In the genomic region with DNA sequence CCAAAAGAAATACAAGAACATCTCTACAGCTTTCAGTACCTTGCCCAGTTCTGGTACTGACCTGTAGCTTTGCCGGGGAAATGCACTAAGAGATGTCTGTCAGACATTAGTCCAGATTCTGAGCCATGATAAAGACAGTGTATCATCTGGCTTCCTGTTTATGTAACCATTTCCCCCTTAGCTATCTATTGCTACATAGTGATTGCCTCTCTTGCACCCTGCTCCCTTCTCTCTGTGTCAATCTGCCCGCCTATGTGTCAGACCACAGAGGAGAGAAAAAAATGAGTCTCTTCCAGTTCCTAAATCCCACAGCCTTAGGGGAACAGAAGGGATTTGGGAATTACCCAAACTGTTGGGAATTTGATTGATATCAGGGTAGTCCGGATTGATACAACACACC, we compare ENCODE assay signal across 21 mouse cellular contexts. TPM values are rescaled to one million over a fixed set of nuclear protein-coding genes. Genes with fewer than 3 reads are reported as not detected.
DNase-seq lines count a peak whose midpoint lies in the region; ATAC-seq and TF ChIP-seq lines count a peak whose summit lies in the region.
"Had no signal": no experiment of that assay in that cellular context is flagged by ENCODE, and none has a peak within 500 bp of the region (broad histone marks: within the 10 kb centered on the region; RNA-seq: fewer than 3 reads in every experiment).

No protein-coding gene starts in this region.

- H3K4me3 ChIP-seq in liver, embryonic 14.5 days (ENCODE audit: insufficient read depth in 1 of 2, low read depth in 2 of 2, low read length in 2 of 2), result no peak overlapping the region
- H3K4me3 ChIP-seq in liver, postnatal 0 days (ENCODE audit: low read depth, low read length), result no peak overlapping the region
- no peak overlapping the region for H3K4me3 ChIP-seq in embryonic facial prominence, embryonic 10.5 days
- H3K4me3 ChIP-seq: embryonic facial prominence, embryonic 13.5 days; forebrain, embryonic 12.5 days; heart, embryonic 13.5 days; hindbrain, embryonic 15.5 days had no signal

- no peak for TF ChIP-seq CTCF in liver, embryonic 14.5 days (IDR thresholded peaks at IDR 0.05; ENCODE audit: low read depth)
- TF ChIP-seq CTCF in liver, postnatal 0 days (IDR thresholded peaks at IDR 0.05; ENCODE audit: low read depth), result no peak

- H3K4me1 ChIP-seq in liver, embryonic 14.5 days (replicated peaks; ENCODE audit: control insufficient read depth in 2 of 2, insufficient read depth in 2 of 2, low read length in 1 of 2), result no peaks in the 10 kb centered on the region
- 0 out of 2 replicates have a peak, but pooled peaks cover 2% of the 10 kb centered on the region for H3K4me1 ChIP-seq in liver, postnatal 0 days (ENCODE audit: insufficient read depth)
- H3K4me1 ChIP-seq in embryonic facial prominence, embryonic 10.5 days, result peaks cover 8% of the 10 kb centered on the region
- H3K4me1 ChIP-seq: forebrain, embryonic 12.5 days; heart, embryonic 13.5 days; hindbrain, embryonic 15.5 days had no signal

- no peak overlapping the region for H3K9ac ChIP-seq in liver, embryonic 14.5 days (replicated peaks)
- H3K9ac ChIP-seq in liver, postnatal 0 days (replicated peaks), result no peak overlapping the region
- H3K9ac ChIP-seq: embryonic facial prominence, embryonic 13.5 days; forebrain, embryonic 12.5 days; heart, embryonic 13.5 days; hindbrain, embryonic 15.5 days had no signal

- WGBS in liver, embryonic 14.5 days (ENCODE audit: insufficient replicate concordance), result 29% methylated on average over 3 of the region's 3 CpGs
- 57% methylated on average over 3 of the region's 3 CpGs for WGBS in liver, postnatal 0 days (ENCODE audit: insufficient replicate concordance)
- WGBS in embryonic facial prominence, embryonic 10.5 days, result 72% methylated on average over 3 of the region's 3 CpGs

- H3K27ac ChIP-seq in liver, embryonic 14.5 days, result no peak overlapping the region
- no peak overlapping the region for H3K27ac ChIP-seq in liver, postnatal 0 days (ENCODE audit: low read depth)
- no peak overlapping the region for H3K27ac ChIP-seq in embryonic facial prominence, embryonic 10.5 days (replicated peaks)
- H3K27ac ChIP-seq: embryonic facial prominence, embryonic 13.5 days; forebrain, embryonic 12.5 days; heart, embryonic 13.5 days; hindbrain, embryonic 15.5 days had no signal

- H3K36me3 ChIP-seq in liver, embryonic 14.5 days (replicated peaks; ENCODE audit: control insufficient read depth, insufficient read depth, low read depth), result no peaks in the 10 kb centered on the region
- H3K36me3 ChIP-seq in liver, postnatal 0 days (replicated peaks; ENCODE audit: insufficient read depth, low read length), result no peaks in the 10 kb centered on the region
- no peaks in the 10 kb centered on the region for H3K36me3 ChIP-seq in embryonic facial prominence, embryonic 10.5 days (replicated peaks)
- H3K36me3 ChIP-seq: embryonic facial prominence, embryonic 13.5 days; forebrain, embryonic 12.5 days; G1E; heart, embryonic 13.5 days; hindbrain, embryonic 15.5 days had no signal

- 0 out of 2 replicates have a peak, but pooled peaks have one; percentile 33 for ATAC-seq in liver, embryonic 14.5 days (ENCODE audit: insufficient read depth)
- peak; percentile 98 for ATAC-seq in granulocyte monocyte progenitor cell, adult 5-6 weeks (replicated peaks; ENCODE audit: poor library complexity, severe bottlenecking)
- ATAC-seq in liver, postnatal 0 days, result peak; percentile 53
- ATAC-seq in inflammation-experienced regulatory T-cells, adult 6 months, result no peak
- ATAC-seq: CD4-positive, CD25-positive, alpha-beta regulatory T cell, adult 4 months; forebrain, embryonic 16.5 days had no signal

- no peak for DNase-seq in liver, embryonic 14.5 days (ENCODE audit: low read depth in 3 of 3, low spot score in 3 of 3)
- DNase-seq in liver, result no peak
- no peak for DNase-seq in liver, postnatal 0 days
- DNase-seq in embryonic facial prominence, embryonic 10.5 days (ENCODE audit: low spot score), result no peak
- DNase-seq: adrenal gland, adult 8-10 months; adrenal gland, postnatal 36 days; B cell, adult 2 months; cerebellum, adult 8-10 months; cerebellum, postnatal 14 days; gastrocnemius, postnatal 25 days; heart, adult 11 months; heart, postnatal 36 days had no signal

- no peaks in the 10 kb centered on the region for H3K9me3 ChIP-seq in liver, embryonic 14.5 days (ENCODE audit: control insufficient read depth, low read length)
- H3K9me3 ChIP-seq in liver, postnatal 0 days (ENCODE audit: low read length), result no peaks in the 10 kb centered on the region
- no peaks in the 10 kb centered on the region for H3K9me3 ChIP-seq in embryonic facial prominence, embryonic 10.5 days
- H3K9me3 ChIP-seq: embryonic facial prominence, embryonic 13.5 days; forebrain, embryonic 12.5 days; G1E; heart, embryonic 13.5 days; hindbrain, embryonic 15.5 days had no signal

- H3K27me3 ChIP-seq in liver, embryonic 14.5 days (ENCODE audit: control insufficient read depth, insufficient read depth, low read length), result no peaks in the 10 kb centered on the region
- H3K27me3 ChIP-seq in liver, postnatal 0 days (ENCODE audit: insufficient read depth, low read length), result no peaks in the 10 kb centered on the region
- no peaks in the 10 kb centered on the region for H3K27me3 ChIP-seq in embryonic facial prominence, embryonic 10.5 days (replicated peaks; ENCODE audit: low read depth, poor library complexity, severe bottlenecking)
- H3K27me3 ChIP-seq: embryonic facial prominence, embryonic 13.5 days; forebrain, embryonic 12.5 days; heart, embryonic 13.5 days; hindbrain, embryonic 15.5 days had no signal

- TF ChIP-seq EP300 in liver, embryonic 14.5 days (IDR thresholded peaks at IDR 0.05; ENCODE audit: low read depth), result no peak
- TF ChIP-seq EP300 in liver, postnatal 0 days (IDR thresholded peaks at IDR 0.05; ENCODE audit: low read depth), result no peak

- no peak overlapping the region for H3K4me2 ChIP-seq in liver, embryonic 14.5 days (ENCODE audit: low read depth)
- no peak overlapping the region for H3K4me2 ChIP-seq in liver, postnatal 0 days (ENCODE audit: low read depth, low read length)
- H3K4me2 ChIP-seq: embryonic facial prominence, embryonic 13.5 days; forebrain, embryonic 12.5 days; heart, embryonic 13.5 days; hindbrain, embryonic 15.5 days had no signal

RNA-seq across cellular contexts. Expression of a gene that starts 52.2 kb away (rescaled TPM):
- polyA plus RNA-seq in liver, embryonic 14.5 days (2012; rRNA removed), result not detected in 2 replicates
- polyA plus RNA-seq in liver, embryonic 14.5 days (2014; fragmentation: Nextera tagmentation; extraction: Ambion mirVana), result not detected in 2 replicates
- total RNA-seq in granulocyte monocyte progenitor cell, adult 5-6 weeks (2014; fragmentation: Nextera tagmentation), result not detected in 2 replicates
- total RNA-seq in granulocyte monocyte progenitor cell, adult 5-6 weeks (2017), result not detected in 2 replicates
- polyA plus RNA-seq in liver, postnatal 0 days (2015; fragmentation: Nextera tagmentation; extraction: Ambion mirVana), result not detected in 2 replicates
- not detected for polyA plus RNA-seq in inflammation-experienced regulatory T-cells, adult 6 months (2017; shearing (Covaris generic))
- polyA plus RNA-seq in embryonic facial prominence, embryonic 10.5 days (2016; fragmentation: Nextera tagmentation; extraction: Ambion mirVana), result 0.99 and 1.4 TPM in 2 replicates
- total RNA-seq: G1E had no signal
- polyA plus RNA-seq: CD4-positive, CD25-positive, alpha-beta regulatory T cell, adult 4 months; G1E had no signal
